ENCODE assay signal across 25 mouse cellular contexts in the genomic region with DNA sequence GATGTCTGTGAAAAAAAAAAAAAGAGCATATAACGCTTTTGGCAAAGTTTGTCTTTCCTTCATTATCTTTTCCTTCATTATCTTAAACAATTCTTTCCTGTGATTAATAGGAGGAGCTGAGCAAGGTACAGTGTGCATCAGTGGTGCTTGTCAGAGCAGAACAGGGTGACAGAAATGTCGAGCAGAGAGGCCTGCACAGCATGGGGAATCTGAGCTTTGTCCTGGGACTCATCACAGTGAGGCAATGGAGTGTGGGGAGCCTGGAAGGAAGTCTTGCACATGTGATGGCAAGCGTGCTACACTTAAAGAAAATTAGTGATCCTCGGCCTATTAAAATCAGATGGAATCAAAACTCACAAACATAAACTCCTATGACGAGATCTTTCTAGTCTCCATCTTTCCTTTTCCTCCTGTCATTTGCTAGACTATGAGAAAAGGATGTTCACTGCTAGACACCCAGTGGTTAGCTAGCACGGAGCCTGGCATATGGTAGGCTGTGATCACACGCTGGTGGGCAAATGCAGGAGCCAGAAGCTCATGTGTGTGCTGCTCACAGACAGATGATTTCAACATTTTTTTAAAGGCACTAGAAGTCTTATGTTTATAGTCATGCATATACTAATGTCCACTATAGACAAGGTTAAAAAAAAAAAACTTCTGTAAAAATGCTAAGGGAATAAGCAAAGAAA.
DNase-seq lines count a peak whose midpoint lies in the region; ATAC-seq lines count a peak whose summit lies in the region.
"Had no signal": no experiment of that assay in that cellular context is flagged by ENCODE, and none has a peak within 500 bp of the region (broad histone marks: within the 10 kb centered on the region; RNA-seq: fewer than 3 reads in every experiment).

No protein-coding gene starts in this region.

- no peak for DNase-seq in forebrain, embryonic 11.5 days (ENCODE audit: low spot score)
- DNase-seq in hindbrain, embryonic 10.5 days (ENCODE audit: low spot score): no peak
- DNase-seq in left cerebral cortex, postnatal 4 days: peak; percentile 23
- DNase-seq in left cerebral cortex, postnatal 14 days (ENCODE audit: low spot score in 2 of 2): no peak
- peak; percentile 46 for DNase-seq in brain, adult 2 months (ENCODE audit: low read depth, low spot score)
- DNase-seq: adrenal gland, adult 2 months; adrenal gland, postnatal 14 days; B cell, adult 2 months; cerebellum, adult 18-20 months; cerebellum, adult 9-10 months; cerebellum, postnatal 14 days; gastrocnemius, postnatal 25 days; heart, adult 2 months; heart, postnatal 14 days; heart, postnatal 4 days; kidney, adult 11 months had no signal

- H3K27me3 ChIP-seq in forebrain, embryonic 15.5 days: no peaks in the 10 kb centered on the region
- H3K27me3 ChIP-seq in forebrain, embryonic 11.5 days (ENCODE audit: control insufficient read depth, insufficient read depth, low read length): no peaks in the 10 kb centered on the region
- no peaks in the 10 kb centered on the region for H3K27me3 ChIP-seq in hindbrain, embryonic 16.5 days (replicated peaks; ENCODE audit: control insufficient read depth, insufficient read depth, low read length)
- no peaks in the 10 kb centered on the region for H3K27me3 ChIP-seq in hindbrain, embryonic 10.5 days (ENCODE audit: insufficient read depth, poor library complexity, severe bottlenecking)
- H3K27me3 ChIP-seq: heart, embryonic 13.5 days; hindbrain, embryonic 12.5 days; hindbrain, embryonic 15.5 days; intestine, embryonic 15.5 days had no signal

- H3K9ac ChIP-seq in forebrain, embryonic 15.5 days (replicated peaks): no peak overlapping the region
- no peak overlapping the region for H3K9ac ChIP-seq in forebrain, embryonic 11.5 days (ENCODE audit: low read length)
- H3K9ac ChIP-seq in hindbrain, embryonic 16.5 days (ENCODE audit: low read depth, low read length): no peak overlapping the region
- H3K9ac ChIP-seq: heart, embryonic 13.5 days; hindbrain, embryonic 12.5 days; hindbrain, embryonic 15.5 days; intestine, embryonic 15.5 days had no signal

- no peak overlapping the region for H3K4me3 ChIP-seq in forebrain, embryonic 15.5 days
- H3K4me3 ChIP-seq in forebrain, embryonic 11.5 days (ENCODE audit: low read depth, low read length): no peak overlapping the region
- H3K4me3 ChIP-seq in hindbrain, embryonic 16.5 days (ENCODE audit: low read length): no peak overlapping the region
- H3K4me3 ChIP-seq in hindbrain, embryonic 10.5 days: no peak overlapping the region
- H3K4me3 ChIP-seq: forebrain, embryonic 10.5 days; heart, adult 2 months; heart, embryonic 10.5 days; heart, embryonic 13.5 days; hindbrain, embryonic 12.5 days; hindbrain, embryonic 15.5 days; intestine, embryonic 15.5 days had no signal

- intact Hi-C loops in left cerebral cortex, postnatal 4 days (cut with DNase I): no loop called here
- intact Hi-C loops in left cerebral cortex, postnatal 14 days (cut with DNase I): no loop called here

- H3K4me1 ChIP-seq in forebrain, embryonic 15.5 days: no peaks in the 10 kb centered on the region
- H3K4me1 ChIP-seq in forebrain, embryonic 11.5 days (replicated peaks; ENCODE audit: control insufficient read depth, insufficient read depth, low read length): no peaks in the 10 kb centered on the region; the same call in 1 of the 2 replicates
- H3K4me1 ChIP-seq in hindbrain, embryonic 16.5 days (ENCODE audit: control insufficient read depth, insufficient read depth, low read depth, low read length): no peaks in the 10 kb centered on the region
- no peaks in the 10 kb centered on the region for H3K4me1 ChIP-seq in hindbrain, embryonic 10.5 days (replicated peaks)
- H3K4me1 ChIP-seq: forebrain, embryonic 10.5 days; hindbrain, embryonic 12.5 days; hindbrain, embryonic 15.5 days; intestine, embryonic 15.5 days had no signal

- 0 out of 2 replicates have a peak, but pooled peaks have one; percentile 26 for ATAC-seq in forebrain, embryonic 15.5 days (replicated peaks)
- no peak for ATAC-seq in forebrain, embryonic 11.5 days (replicated peaks; ENCODE audit: low FRiP score)
- ATAC-seq in hindbrain, embryonic 16.5 days: peak; percentile 42; the same call in 1 of the 2 replicates
- ATAC-seq in granulocyte monocyte progenitor cell, adult 5-6 weeks (replicated peaks; ENCODE audit: poor library complexity, severe bottlenecking): no peak
- ATAC-seq: intestine, embryonic 15.5 days had no signal

- H3K4me2 ChIP-seq in forebrain, embryonic 15.5 days (replicated peaks): no peak overlapping the region
- H3K4me2 ChIP-seq in forebrain, embryonic 11.5 days (ENCODE audit: low read depth, low read length, severe bottlenecking): no peak overlapping the region
- no peak overlapping the region for H3K4me2 ChIP-seq in hindbrain, embryonic 16.5 days (ENCODE audit: low read length)
- H3K4me2 ChIP-seq: heart, embryonic 13.5 days; hindbrain, embryonic 12.5 days; hindbrain, embryonic 15.5 days; intestine, embryonic 15.5 days had no signal

- H3K27ac ChIP-seq in forebrain, embryonic 15.5 days (replicated peaks): no peak overlapping the region
- no peak overlapping the region for H3K27ac ChIP-seq in forebrain, embryonic 11.5 days (ENCODE audit: low read depth, low read length)
- no peak overlapping the region for H3K27ac ChIP-seq in hindbrain, embryonic 16.5 days (ENCODE audit: low read depth, low read length)
- H3K27ac ChIP-seq in hindbrain, embryonic 10.5 days: no peak overlapping the region
- H3K27ac ChIP-seq: forebrain, embryonic 10.5 days; heart, adult 2 months; heart, embryonic 10.5 days; heart, embryonic 13.5 days; hindbrain, embryonic 12.5 days; hindbrain, embryonic 15.5 days; intestine, embryonic 15.5 days had no signal

- 77% methylated on average over 7 of the region's 7 CpGs for WGBS in forebrain, embryonic 15.5 days
- WGBS in forebrain, embryonic 11.5 days: 83% methylated on average over 7 of the region's 7 CpGs
- WGBS in hindbrain, embryonic 16.5 days: 72% methylated on average over 7 of the region's 7 CpGs
- 85% methylated on average over 7 of the region's 7 CpGs for WGBS in hindbrain, embryonic 10.5 days

- no peaks in the 10 kb centered on the region for H3K9me3 ChIP-seq in forebrain, embryonic 15.5 days
- no peaks in the 10 kb centered on the region for H3K9me3 ChIP-seq in forebrain, embryonic 11.5 days (ENCODE audit: control insufficient read depth, low read length)
- H3K9me3 ChIP-seq in hindbrain, embryonic 16.5 days (ENCODE audit: control insufficient read depth, low read length): no peaks in the 10 kb centered on the region
- H3K9me3 ChIP-seq in hindbrain, embryonic 10.5 days: no peaks in the 10 kb centered on the region
- H3K9me3 ChIP-seq: forebrain, embryonic 10.5 days; heart, embryonic 10.5 days; heart, embryonic 13.5 days; hindbrain, embryonic 12.5 days; hindbrain, embryonic 15.5 days; intestine, embryonic 15.5 days had no signal

- H3K36me3 ChIP-seq in forebrain, embryonic 15.5 days: no peaks in the 10 kb centered on the region
- H3K36me3 ChIP-seq in forebrain, embryonic 11.5 days (ENCODE audit: control insufficient read depth, insufficient read depth, low read length): no peaks in the 10 kb centered on the region
- no peaks in the 10 kb centered on the region for H3K36me3 ChIP-seq in hindbrain, embryonic 16.5 days (ENCODE audit: control insufficient read depth, insufficient read depth, low read length)
- no peaks in the 10 kb centered on the region for H3K36me3 ChIP-seq in hindbrain, embryonic 10.5 days
- H3K36me3 ChIP-seq: forebrain, embryonic 10.5 days; heart, embryonic 10.5 days; heart, embryonic 13.5 days; hindbrain, embryonic 12.5 days; hindbrain, embryonic 15.5 days; intestine, embryonic 15.5 days had no signal

Comparison
In these comparisons a context has a peak if more than half of its experiments do, and no peak if none do; other contexts are left out.
1. ATAC-seq: peak in forebrain, embryonic 15.5 days (single experiment) and hindbrain, embryonic 16.5 days (single experiment); none in forebrain, embryonic 11.5 days (single experiment) and granulocyte monocyte progenitor cell, adult 5-6 weeks (single experiment).
2. DNase-seq: peak in left cerebral cortex, postnatal 4 days (single experiment) and brain, adult 2 months (single experiment); none in forebrain, embryonic 11.5 days (single experiment), hindbrain, embryonic 10.5 days (single experiment) and left cerebral cortex, postnatal 14 days (0 of 2).